Comparison of ENCODE assay signal across 14 mouse cellular contexts in genomic region chr3:127741473-127741872, GRCm38 (mm10). TPM values are rescaled to one million over a fixed set of nuclear protein-coding genes. Genes with fewer than 3 reads are reported as not detected.
DNase-seq lines count a peak whose midpoint lies in the region.
"Had no signal": no experiment of that assay in that cellular context is flagged by ENCODE, and none has a peak within 500 bp of the region (broad histone marks: within the 10 kb centered on the region; RNA-seq: fewer than 3 reads in every experiment).

No protein-coding gene starts in this region.

- DNase-seq in heart, embryonic 10.5 days (ENCODE audit: low spot score): peak; percentile 59
- DNase-seq in heart, postnatal 25 days (ENCODE audit: low spot score): no peak
- DNase-seq in retina, postnatal 1 day: peak; percentile 28
- DNase-seq in retina, embryonic 14.5 days (ENCODE audit: low spot score): no peak
- peak; percentile 31 for DNase-seq in R1 (ENCODE audit: low read depth, low spot score)
- peak; percentile 19 for DNase-seq in splenic B cell, adult 2 months (ENCODE audit: low read depth, low spot score)
- DNase-seq in kidney, postnatal 14 days: no peak
- DNase-seq in adrenal gland, postnatal 36 days: no peak
- DNase-seq: adrenal gland, adult 2 months; heart, postnatal 4 days; kidney, postnatal 25 days; liver, embryonic 13.5 days; spleen, adult 18-20 months; thymus, adult 2 months had no signal

- no peak overlapping the region for H3K4me3 ChIP-seq in heart, embryonic 10.5 days
- H3K4me3 ChIP-seq: liver, embryonic 13.5 days had no signal

- intact Hi-C loops in heart, postnatal 25 days (cut with DNase I): no loop called here

- peaks cover 15% of the 10 kb centered on the region for H3K27me3 ChIP-seq in heart, embryonic 10.5 days (ENCODE audit: insufficient read depth, poor library complexity, severe bottlenecking)
- no peaks in the 10 kb centered on the region for H3K27me3 ChIP-seq in splenic B cell, adult 2 months (ENCODE audit: control insufficient read depth, insufficient read depth, low read length, poor library complexity, severe bottlenecking)

- H3K27ac ChIP-seq in heart, embryonic 10.5 days: no peak overlapping the region
- H3K27ac ChIP-seq: liver, embryonic 13.5 days had no signal

- no peaks in the 10 kb centered on the region for H3K4me1 ChIP-seq in heart, embryonic 10.5 days
- H3K4me1 ChIP-seq: liver, embryonic 13.5 days had no signal

- H3K9me3 ChIP-seq in heart, embryonic 10.5 days: 0 out of 2 replicates have a peak, but pooled peaks cover 2% of the 10 kb centered on the region
- H3K9me3 ChIP-seq: liver, embryonic 13.5 days had no signal

- 87% methylated on average over 3 of the region's 3 CpGs for WGBS in heart, embryonic 10.5 days

- H3K36me3 ChIP-seq in heart, embryonic 10.5 days: no peaks in the 10 kb centered on the region
- no peaks in the 10 kb centered on the region for H3K36me3 ChIP-seq in splenic B cell, adult 2 months (ENCODE audit: control insufficient read depth, insufficient read depth, low read length, poor library complexity, severe bottlenecking)
- H3K36me3 ChIP-seq: liver, embryonic 13.5 days had no signal

RNA-seq across cellular contexts. Expression of gene Alpk1, which starts 38.9 kb away (rescaled TPM):
- 0.92 and 1.0 TPM in 2 replicates for polyA plus RNA-seq in heart, embryonic 10.5 days (2016; fragmentation: Nextera tagmentation; extraction: Ambion mirVana)
- total RNA-seq in heart, postnatal 25 days (2021): 1 to 10 TPM; 2.4 to 3.9 TPM
- total RNA-seq in adrenal gland, postnatal 36 days (2021): 10 to 100 TPM in 1 of 2 experiments, 1 to 10 TPM in 1; 9.4 to 12.7 TPM

RNA-seq across cellular contexts. Expression of gene Tifa, which starts 48.1 kb away (rescaled TPM):
- 2.0 and 2.6 TPM in 2 replicates for polyA plus RNA-seq in heart, embryonic 10.5 days (2016; fragmentation: Nextera tagmentation; extraction: Ambion mirVana)
- total RNA-seq in heart, postnatal 25 days (2021): 1 to 10 TPM; 2.0 to 2.2 TPM
- total RNA-seq in adrenal gland, postnatal 36 days (2021): 1 to 10 TPM; 4.4 to 4.9 TPM

Comparison
In these comparisons a context has a peak if more than half of its experiments do, and no peak if none do; other contexts are left out.
1. DNase-seq: peak in heart, embryonic 10.5 days (single experiment), retina, postnatal 1 day (single experiment), R1 (single experiment) and splenic B cell, adult 2 months (single experiment); none in heart, postnatal 25 days (single experiment), retina, embryonic 14.5 days (single experiment), kidney, postnatal 14 days (single experiment) and adrenal gland, postnatal 36 days (0 of 2).